In genomic region chr9:45555036-45555826, GRCm38 (mm10) we compare ENCODE assay signal across 9 mouse cellular contexts.
DNase-seq lines count a peak whose midpoint lies in the region; ATAC-seq and TF ChIP-seq lines count a peak whose summit lies in the region.
"Had no signal": no experiment of that assay in that cellular context is flagged by ENCODE, and none has a peak within 500 bp of the region (broad histone marks: within the 10 kb centered on the region; RNA-seq: fewer than 3 reads in every experiment).

No protein-coding gene starts in this region.

- no peak for TF ChIP-seq CTCF in brain, embryonic 14.5 days (IDR thresholded peaks at IDR 0.05; ENCODE audit: borderline replicate concordance, extremely low read depth, insufficient read depth, insufficient read length)

- 0 out of 2 replicates have a peak overlapping the region, but pooled peaks have one; percentile 36 for H3K27ac ChIP-seq in heart, embryonic 10.5 days
- H3K27ac ChIP-seq in limb, embryonic 11.5 days (replicated peaks; ENCODE audit: low read depth, low read length), result no peak overlapping the region
- peak overlapping the region; percentile 40; the same call in 1 of the 2 replicates for H3K27ac ChIP-seq in stomach, embryonic 14.5 days (ENCODE audit: low read length)
- H3K27ac ChIP-seq: liver, embryonic 13.5 days had no signal

- peaks cover 14% of the 10 kb centered on the region for H3K4me1 ChIP-seq in heart, embryonic 10.5 days
- peaks cover 3% of the 10 kb centered on the region; the same call in 1 of the 2 replicates for H3K4me1 ChIP-seq in limb, embryonic 11.5 days (ENCODE audit: control insufficient read depth, insufficient read depth, low read length)
- peaks cover 3% of the 10 kb centered on the region; the same call in 1 of the 2 replicates for H3K4me1 ChIP-seq in stomach, embryonic 14.5 days (ENCODE audit: control insufficient read depth, insufficient read depth, low read length)
- H3K4me1 ChIP-seq: liver, embryonic 13.5 days had no signal

- H3K27me3 ChIP-seq in heart, embryonic 10.5 days (ENCODE audit: insufficient read depth, poor library complexity, severe bottlenecking), result peaks cover 6% of the 10 kb centered on the region
- H3K27me3 ChIP-seq in limb, embryonic 11.5 days (ENCODE audit: control insufficient read depth, insufficient read depth, low read length), result no peaks in the 10 kb centered on the region
- no peaks in the 10 kb centered on the region for H3K27me3 ChIP-seq in stomach, embryonic 14.5 days (ENCODE audit: control insufficient read depth, insufficient read depth, low read length)
- H3K27me3 ChIP-seq: liver, embryonic 13.5 days had no signal

- H3K4me2 ChIP-seq in limb, embryonic 11.5 days (ENCODE audit: low read depth, severe bottlenecking), result peak overlapping the region; percentile 11; the same call in 1 of the 2 replicates
- H3K4me2 ChIP-seq in stomach, embryonic 14.5 days (replicated peaks; ENCODE audit: low read depth, low read length), result no peak overlapping the region; the same call in 1 of the 2 replicates
- H3K4me2 ChIP-seq: liver, embryonic 13.5 days had no signal

- peak; percentile 18 for DNase-seq in gastrocnemius, postnatal 10 days
- no peak for DNase-seq in gastrocnemius, adult 8-10 months (ENCODE audit: low spot score in 2 of 2)
- DNase-seq in brain, embryonic 14.5 days (ENCODE audit: low read depth), result peak; percentile 36
- no peak for DNase-seq in heart, embryonic 10.5 days (ENCODE audit: low spot score)
- peak; percentile 58 for DNase-seq in limb, embryonic 11.5 days (ENCODE audit: low spot score)
- DNase-seq in cerebellum, postnatal 36 days, result no peak
- no peak for DNase-seq in spleen, adult 18-20 months
- DNase-seq: liver, embryonic 13.5 days had no signal

- H3K36me3 ChIP-seq in heart, embryonic 10.5 days, result no peaks in the 10 kb centered on the region
- H3K36me3 ChIP-seq in limb, embryonic 11.5 days (ENCODE audit: control insufficient read depth, insufficient read depth, low read length), result no peaks in the 10 kb centered on the region
- H3K36me3 ChIP-seq in stomach, embryonic 14.5 days (ENCODE audit: control insufficient read depth, insufficient read depth, low read length), result no peaks in the 10 kb centered on the region
- H3K36me3 ChIP-seq: liver, embryonic 13.5 days had no signal

- H3K9me3 ChIP-seq in heart, embryonic 10.5 days, result no peaks in the 10 kb centered on the region
- no peaks in the 10 kb centered on the region for H3K9me3 ChIP-seq in limb, embryonic 11.5 days (ENCODE audit: control insufficient read depth, low read length)
- H3K9me3 ChIP-seq in stomach, embryonic 14.5 days (ENCODE audit: control insufficient read depth, low read depth, low read length), result no peaks in the 10 kb centered on the region
- H3K9me3 ChIP-seq: liver, embryonic 13.5 days had no signal

- 0 out of 2 replicates have a peak overlapping the region, but pooled peaks have one; percentile 12 for H3K4me3 ChIP-seq in heart, embryonic 10.5 days
- no peak overlapping the region for H3K4me3 ChIP-seq in limb, embryonic 11.5 days (ENCODE audit: low read depth, low read length)
- H3K4me3 ChIP-seq in stomach, embryonic 14.5 days (ENCODE audit: low read depth, low read length), result no peak overlapping the region
- H3K4me3 ChIP-seq: liver, embryonic 13.5 days had no signal

- H3K9ac ChIP-seq in limb, embryonic 11.5 days (ENCODE audit: low read length), result no peak overlapping the region
- H3K9ac ChIP-seq in stomach, embryonic 14.5 days (replicated peaks; ENCODE audit: low read depth, low read length), result no peak overlapping the region
- H3K9ac ChIP-seq: liver, embryonic 13.5 days had no signal

- ATAC-seq in limb, embryonic 11.5 days (ENCODE audit: insufficient number of reproducible peaks, low FRiP score, low TSS enrichment, low read depth), result peak; percentile 73; the same call in 1 of the 2 replicates
- ATAC-seq in stomach, embryonic 14.5 days (ENCODE audit: insufficient number of reproducible peaks, insufficient read depth, low FRiP score, low read depth), result 0 out of 2 replicates have a peak, but pooled peaks have one; percentile 18

- TF ChIP-seq POLR2A in brain, embryonic 14.5 days (IDR thresholded peaks at IDR 0.05; ENCODE audit: borderline replicate concordance, extremely low read depth, insufficient read depth, insufficient read length, poor library complexity, severe bottlenecking), result no peak

- 34% methylated on average over 17 of the region's 17 CpGs for WGBS in heart, embryonic 10.5 days
- 28% methylated on average over 17 of the region's 17 CpGs for WGBS in limb, embryonic 11.5 days
- 13% methylated on average over 17 of the region's 17 CpGs for WGBS in stomach, embryonic 14.5 days

Comparison
In these comparisons a context has a peak if more than half of its experiments do, and no peak if none do; other contexts are left out.
1. DNase-seq: peak in gastrocnemius, postnatal 10 days (single experiment), brain, embryonic 14.5 days (single experiment) and limb, embryonic 11.5 days (single experiment); none in gastrocnemius, adult 8-10 months (0 of 2), heart, embryonic 10.5 days (single experiment), cerebellum, postnatal 36 days (0 of 2) and spleen, adult 18-20 months (0 of 2).